Mouse (Mus musculus): ENCODE measurements around the gene Mkrn3.

DNA sequence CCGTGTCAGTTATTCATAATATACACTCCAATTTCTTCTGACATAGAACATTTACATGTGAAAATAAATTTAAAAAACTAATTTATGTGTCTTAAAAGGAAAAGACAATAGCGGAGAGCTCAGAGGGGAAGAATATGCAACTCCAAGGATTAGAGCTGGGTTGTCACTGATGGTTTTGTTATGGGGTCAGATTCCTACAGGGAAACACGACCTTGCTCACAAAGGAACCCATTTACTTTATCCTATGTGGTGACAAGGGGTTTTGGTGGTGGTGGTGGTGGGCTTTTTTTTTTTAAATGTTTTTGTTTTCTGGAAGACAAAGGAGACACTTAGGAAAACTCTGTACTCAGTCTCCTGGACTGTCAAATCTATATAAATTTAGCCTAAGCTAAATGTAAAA is 12.1 kb downstream of the Mkrn3 start:
- no peak for TF ChIP-seq POLR2A (IDR thresholded peaks at IDR 0.05; ENCODE audit: control insufficient read depth, low read depth, low read length)
- no peak for TF ChIP-seq CTCF (IDR thresholded peaks at IDR 0.05; ENCODE audit: control insufficient read depth, insufficient read depth, insufficient replicate concordance, low read depth, low read length)

All from testis, adult 2 months (tissue).